In the genomic region with DNA sequence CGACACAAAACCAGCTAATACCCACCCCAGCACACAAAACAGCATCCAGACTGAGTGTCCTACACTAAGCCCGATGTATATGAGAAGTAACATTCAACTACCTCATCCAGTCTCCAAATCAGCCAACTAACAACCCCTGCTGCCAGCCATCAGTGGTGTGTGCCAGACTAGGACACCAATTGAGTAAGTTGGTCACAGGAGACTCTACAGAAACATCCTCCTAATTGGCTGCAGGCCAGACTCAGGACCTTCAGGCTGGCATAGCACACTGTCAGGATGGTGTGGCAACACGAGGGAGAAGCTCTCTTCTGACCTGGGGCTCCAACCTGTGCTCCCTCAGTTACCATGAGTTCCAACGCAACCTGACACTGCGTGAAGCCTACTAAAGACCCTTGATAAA, we compare ENCODE assay signal across 12 mouse cellular contexts.
DNase-seq lines count a peak whose midpoint lies in the region; ATAC-seq lines count a peak whose summit lies in the region.
"Had no signal": no experiment of that assay in that cellular context is flagged by ENCODE, and none has a peak within 500 bp of the region (broad histone marks: within the 10 kb centered on the region; RNA-seq: fewer than 3 reads in every experiment).

No protein-coding gene starts in this region.

- no peak overlapping the region for H3K4me3 ChIP-seq in kidney, embryonic 14.5 days (ENCODE audit: low read length)
- no peak overlapping the region for H3K4me3 ChIP-seq in liver, embryonic 12.5 days
- H3K4me3 ChIP-seq: erythroblast, embryonic 14.5 days; heart, embryonic 15.5 days had no signal

- WGBS in kidney, embryonic 14.5 days, result 83% methylated on average over 5 of the region's 5 CpGs
- WGBS in liver, embryonic 12.5 days (ENCODE audit: insufficient replicate concordance), result 74% methylated on average over 5 of the region's 5 CpGs

- peak; percentile 22 to 26 for DNase-seq in cerebellum, adult 18-20 months
- no peak for DNase-seq in cerebellum, adult 11 months
- DNase-seq in kidney, postnatal 14 days, result peak; percentile 49
- DNase-seq in adipocyte (ENCODE audit: low spot score), result peak; percentile 69
- DNase-seq in frontal cortex, adult 2 months (ENCODE audit: extremely low spot score in 1 of 2, low spot score in 1 of 2), result no peak
- DNase-seq in urinary bladder, postnatal 25 days (ENCODE audit: low spot score), result no peak
- DNase-seq: lung, adult 2 months; midbrain, embryonic 14.5 days had no signal

- H3K9ac ChIP-seq in kidney, embryonic 14.5 days (ENCODE audit: low read depth, low read length), result no peak overlapping the region
- no peak overlapping the region for H3K9ac ChIP-seq in liver, embryonic 12.5 days
- H3K9ac ChIP-seq: heart, embryonic 15.5 days had no signal

- peaks cover 12% of the 10 kb centered on the region for H3K4me1 ChIP-seq in kidney, embryonic 14.5 days (ENCODE audit: control insufficient read depth, insufficient read depth, low read length)
- H3K4me1 ChIP-seq in liver, embryonic 12.5 days, result peaks cover 86% of the 10 kb centered on the region

- no peaks in the 10 kb centered on the region for H3K9me3 ChIP-seq in kidney, embryonic 14.5 days (ENCODE audit: control insufficient read depth, low read length)
- H3K9me3 ChIP-seq in liver, embryonic 12.5 days (replicated peaks), result no peaks in the 10 kb centered on the region
- H3K9me3 ChIP-seq: heart, embryonic 15.5 days had no signal

- H3K27me3 ChIP-seq in kidney, embryonic 14.5 days (ENCODE audit: control insufficient read depth, insufficient read depth, low read length), result no peaks in the 10 kb centered on the region
- no peaks in the 10 kb centered on the region for H3K27me3 ChIP-seq in liver, embryonic 12.5 days (replicated peaks)
- H3K27me3 ChIP-seq: heart, embryonic 15.5 days had no signal

- ATAC-seq in kidney, embryonic 14.5 days (ENCODE audit: low FRiP score, low TSS enrichment), result no peak
- no peak for ATAC-seq in liver, embryonic 12.5 days

- no peak overlapping the region for H3K27ac ChIP-seq in kidney, embryonic 14.5 days (ENCODE audit: low read depth, low read length)
- peak overlapping the region; percentile 34; the same call in 1 of the 2 replicates for H3K27ac ChIP-seq in liver, embryonic 12.5 days
- H3K27ac ChIP-seq: heart, embryonic 15.5 days had no signal

- H3K36me3 ChIP-seq in kidney, embryonic 14.5 days (ENCODE audit: control insufficient read depth, insufficient read depth, low read length), result no peaks in the 10 kb centered on the region
- H3K36me3 ChIP-seq in liver, embryonic 12.5 days, result no peaks in the 10 kb centered on the region
- H3K36me3 ChIP-seq: heart, embryonic 15.5 days had no signal

- H3K4me2 ChIP-seq in kidney, embryonic 14.5 days (replicated peaks; ENCODE audit: low read depth, low read length), result no peak overlapping the region
- no peak overlapping the region for H3K4me2 ChIP-seq in liver, embryonic 12.5 days
- H3K4me2 ChIP-seq: heart, embryonic 15.5 days had no signal

Comparison
In these comparisons a context has a peak if more than half of its experiments do, and no peak if none do; other contexts are left out.
1. DNase-seq: peak in cerebellum, adult 18-20 months (2 of 2), kidney, postnatal 14 days (single experiment) and adipocyte (single experiment); none in cerebellum, adult 11 months (single experiment), frontal cortex, adult 2 months (0 of 2) and urinary bladder, postnatal 25 days (single experiment).